Mouse (Mus musculus) heart, embryonic 16.5 days (tissue): ENCODE measurements around the gene Daam2. TPM values are rescaled to one million over a fixed set of nuclear protein-coding genes. Genes with fewer than 3 reads are reported as not detected.

Experiments
- ATAC-seq: fragments of 200-750 bp; cut with Nextera tagmentation; replicated peaks from 2 replicates; pipeline ENCODE4 v1.8.0; 2017; ENCODE audit warnings: moderate number of reproducible peaks; ENCODE audit not compliant: insufficient read depth, low FRiP score; ENCODE audit errors: extremely low read depth
- H3K27ac ChIP-seq: fragments of 300-500 bp; sonication (generic); 2 replicates; pipeline ENCODE4 v1.5.1; 2014; ENCODE audit warnings: mild to moderate bottlenecking, low read length, control low read depth, moderate library complexity
- H3K27me3 ChIP-seq: fragments of 300-500 bp; sonication (generic); 2 replicates; pipeline ENCODE4 v1.6.1; 2014; ENCODE audit warnings: low read length, mixed read lengths; ENCODE audit not compliant: control insufficient read depth, insufficient read depth
- H3K36me3 ChIP-seq: fragments of 300-500 bp; sonication (generic); 2 replicates; pipeline ENCODE4 v1.6.1; 2014; ENCODE audit not compliant: control insufficient read depth, insufficient read depth
- H3K4me1 ChIP-seq: fragments of 300-500 bp; sonication (generic); 2 replicates; pipeline ENCODE4 v1.6.1; 2014; ENCODE audit warnings: low read length, mixed read lengths; ENCODE audit not compliant: control insufficient read depth, insufficient read depth
- H3K4me2 ChIP-seq: fragments of 300-500 bp; sonication (generic); 2 replicates; pipeline ENCODE4 v1.6.1; 2014; ENCODE audit warnings: low read depth, mild to moderate bottlenecking, control low read depth, low read length
- H3K4me3 ChIP-seq: fragments of 300-500 bp; sonication (generic); 2 replicates; pipeline ENCODE4 v1.5.1; 2014; ENCODE audit warnings: mild to moderate bottlenecking, control low read depth, low read length
- H3K9ac ChIP-seq: fragments of 300-500 bp; sonication (generic); 2 replicates; pipeline ENCODE4 v1.6.1; 2014; ENCODE audit warnings: low read length, control low read depth
- H3K9me3 ChIP-seq: fragments of 300-500 bp; sonication (generic); replicated peaks from 2 replicates; pipeline ENCODE4 v1.6.1; 2016; ENCODE audit warnings: low read length; ENCODE audit not compliant: control insufficient read depth
- WGBS: fragments of 180-500 bp; shearing (Covaris S2); extraction: QIAGEN DNeasy Blood & Tissue Kit; methylation state at CpG from one replicate; pipeline ENCODE4 v1.1.7; 2014; 5-methylcytosine and 5-hydroxymethylcytosine counted together
- polyA plus RNA-seq: library from polyadenylated mRNA; unstranded; fragments of >200 nt; fragmentation: Nextera tagmentation; extraction: Ambion mirVana; gene quantifications from 2 replicates; pipeline ENCODE4 v1.2.1, GENCODE M21; 2015

Gene Daam2
- polyA plus RNA-seq, 1 experiment from 2014 or later = 3.4 TPM

- Histone ChIP-seq H3K4me2 (no peak overlapping the region), H3K4me3 (no peak overlapping the region), H3K9me3 (no peaks in the 10 kb centered on the region), H3K27ac (no peak overlapping the region), H3K27me3 (no peaks in the 10 kb centered on the region), H3K4me1 (0 out of 2 replicates have a peak, but pooled peaks cover under 1% of the 10 kb centered on the region), H3K36me3 (no peaks in the 10 kb centered on the region), H3K9ac (no peak overlapping the region)
- WGBS = 94% methylated on average over 2 of the region's 2 CpGs
- ATAC-seq = no peak
Measured at GRCm38 (mm10) chr17:49544561-49544960, 19.6 kb downstream of the Daam2 start.

- WGBS = 81% methylated on average over 14 of the region's 14 CpGs
- H3K4me1 ChIP-seq = peaks cover 5% of the 10 kb centered on the region; the same call in 1 of the 2 replicates
- no peaks in the 10 kb centered on the region for H3K9me3 ChIP-seq
- no peak overlapping the region for H3K4me3 ChIP-seq
- no peak for ATAC-seq
- no peak overlapping the region for H3K9ac ChIP-seq
- no peak overlapping the region for H3K4me2 ChIP-seq
- no peaks in the 10 kb centered on the region for H3K36me3 ChIP-seq
- H3K27ac ChIP-seq = no peak overlapping the region
- H3K27me3 ChIP-seq = no peaks in the 10 kb centered on the region
Measured at GRCm38 (mm10) chr17:49540706-49541105, 23.4 kb downstream of the Daam2 start.

GRCm38 (mm10) chr17:49539204-49539603 lies 24.9 kb downstream of the Daam2 start:
- 54% methylated on average over 8 of the region's 8 CpGs for WGBS
- H3K27me3 ChIP-seq = no peaks in the 10 kb centered on the region
- no peaks in the 10 kb centered on the region for H3K9me3 ChIP-seq
- H3K4me3 ChIP-seq = no peak overlapping the region
- H3K4me1 ChIP-seq = peaks cover 16% of the 10 kb centered on the region
- H3K36me3 ChIP-seq = no peaks in the 10 kb centered on the region
- no peak overlapping the region for H3K9ac ChIP-seq
- peak; percentile 35 for ATAC-seq
- no peak overlapping the region for H3K4me2 ChIP-seq
- H3K27ac ChIP-seq = no peak overlapping the region

GRCm38 (mm10) chr17:49535580-49535979 lies 28.6 kb downstream of the Daam2 start:
- Histone ChIP-seq H3K4me2 (no peak overlapping the region), H3K9me3 (no peaks in the 10 kb centered on the region), H3K9ac (no peak overlapping the region), H3K4me3 (no peak overlapping the region), H3K27ac (no peak overlapping the region), H3K4me1 (peaks cover 16% of the 10 kb centered on the region), H3K27me3 (no peaks in the 10 kb centered on the region), H3K36me3 (no peaks in the 10 kb centered on the region)
- 48% methylated on average over 4 of the region's 4 CpGs for WGBS
- no peak for ATAC-seq

- Histone ChIP-seq H3K9me3 (no peaks in the 10 kb centered on the region), H3K4me3 (no peak overlapping the region), H3K4me2 (no peak overlapping the region), H3K27me3 (no peaks in the 10 kb centered on the region), H3K9ac (no peak overlapping the region), H3K4me1 (peaks cover 14% of the 10 kb centered on the region), H3K27ac (no peak overlapping the region), H3K36me3 (no peaks in the 10 kb centered on the region)
- WGBS = 46% methylated on average over 9 of the region's 9 CpGs
- ATAC-seq = peak; percentile 28; the same call in 1 of the 2 replicates
Measured at GRCm38 (mm10) chr17:49534267-49534719, 29.9 kb downstream of the Daam2 start.

- Histone ChIP-seq H3K4me2 (no peak overlapping the region), H3K4me3 (no peak overlapping the region), H3K27me3 (no peaks in the 10 kb centered on the region), H3K27ac (no peak overlapping the region), H3K9ac (no peak overlapping the region), H3K4me1 (peaks cover 14% of the 10 kb centered on the region), H3K36me3 (no peaks in the 10 kb centered on the region), H3K9me3 (no peaks in the 10 kb centered on the region)
- ATAC-seq = no peak
- WGBS = 67% methylated on average over 5 of the region's 5 CpGs
Measured at GRCm38 (mm10) chr17:49531661-49532060, 32.5 kb downstream of the Daam2 start.

GRCm38 (mm10) chr17:49530215-49530614 lies 33.9 kb downstream of the Daam2 start:
- Histone ChIP-seq H3K27me3 (no peaks in the 10 kb centered on the region), H3K4me3 (no peak overlapping the region), H3K4me2 (no peak overlapping the region), H3K9ac (no peak overlapping the region), H3K9me3 (no peaks in the 10 kb centered on the region), H3K27ac (no peak overlapping the region), H3K36me3 (no peaks in the 10 kb centered on the region), H3K4me1 (peaks cover 7% of the 10 kb centered on the region; the same call in 1 of the 2 replicates)
- no peak for ATAC-seq
- 35% methylated on average over 3 of the region's 3 CpGs for WGBS

GRCm38 (mm10) chr17:49528503-49529205 lies 35.5 kb downstream of the Daam2 start:
- H3K4me1 ChIP-seq = no peaks in the 10 kb centered on the region
- H3K4me3 ChIP-seq = no peak overlapping the region
- no peaks in the 10 kb centered on the region for H3K36me3 ChIP-seq
- H3K9ac ChIP-seq = no peak overlapping the region
- H3K27me3 ChIP-seq = no peaks in the 10 kb centered on the region
- no peak for ATAC-seq
- no peak overlapping the region for H3K27ac ChIP-seq
- H3K9me3 ChIP-seq = no peaks in the 10 kb centered on the region
- WGBS = 45% methylated on average over 7 of the region's 7 CpGs
- no peak overlapping the region for H3K4me2 ChIP-seq

GRCm38 (mm10) chr17:49528033-49528432 lies 36.1 kb downstream of the Daam2 start:
- 92% methylated on average over 4 of the region's 4 CpGs for WGBS
- no peak for ATAC-seq
- Histone ChIP-seq H3K27ac (no peak overlapping the region), H3K4me3 (no peak overlapping the region), H3K9me3 (no peaks in the 10 kb centered on the region), H3K36me3 (no peaks in the 10 kb centered on the region), H3K4me2 (no peak overlapping the region), H3K4me1 (no peaks in the 10 kb centered on the region), H3K9ac (no peak overlapping the region), H3K27me3 (no peaks in the 10 kb centered on the region)
